ENCODE assay signal across 22 mouse cellular contexts in the genomic region with DNA sequence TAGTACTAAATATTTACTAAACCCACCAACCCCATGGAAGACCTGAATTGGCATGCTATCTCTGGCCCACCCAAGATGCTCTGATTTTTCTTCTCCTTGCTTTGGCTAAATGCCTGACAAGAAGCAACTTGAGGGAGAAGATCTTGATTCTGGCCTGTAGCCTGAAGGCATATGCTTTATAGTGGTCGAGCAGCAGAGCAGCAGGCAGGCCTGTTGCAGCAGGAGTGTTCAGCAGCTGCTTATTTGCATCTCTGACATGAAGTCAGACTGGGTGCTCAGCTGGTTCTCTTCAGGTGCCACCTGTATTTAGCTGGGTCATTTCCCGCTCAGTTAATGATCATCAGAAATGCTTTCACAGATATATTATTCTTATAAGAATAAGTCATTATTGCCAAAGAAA. TPM values are rescaled to one million over a fixed set of nuclear protein-coding genes. Genes with fewer than 3 reads are reported as not detected.
A peak's percentile ranks its signal among the peaks of the same experiment; 100 is the strongest.
DNase-seq lines count a peak whose midpoint lies in the region; ATAC-seq and TF ChIP-seq lines count a peak whose summit lies in the region.
"Had no signal": no experiment of that assay in that cellular context is flagged by ENCODE, and none has a peak within 500 bp of the region (broad histone marks: within the 10 kb centered on the region; RNA-seq: fewer than 3 reads in every experiment).

No protein-coding gene starts in this region.

- H3K9ac ChIP-seq in liver, embryonic 12.5 days: no peak overlapping the region
- H3K9ac ChIP-seq: embryonic facial prominence, embryonic 13.5 days had no signal

- no peaks in the 10 kb centered on the region for H3K9me3 ChIP-seq in liver, embryonic 12.5 days (replicated peaks)
- H3K9me3 ChIP-seq: embryonic facial prominence, embryonic 13.5 days; limb, embryonic 10.5 days had no signal

- ATAC-seq in liver, embryonic 12.5 days: no peak
- ATAC-seq: intestine, embryonic 16.5 days had no signal

- H3K4me1 ChIP-seq in liver, embryonic 12.5 days: no peaks in the 10 kb centered on the region
- H3K4me1 ChIP-seq: embryonic facial prominence, embryonic 13.5 days; limb, embryonic 10.5 days had no signal

- intact Hi-C loops in left cerebral cortex, postnatal 4 days (cut with DNase I): no loop called here
- intact Hi-C loops in left cerebral cortex, adult 2 months (cut with DNase I): no loop called here

- no peak overlapping the region for H3K4me2 ChIP-seq in liver, embryonic 12.5 days
- H3K4me2 ChIP-seq: embryonic facial prominence, embryonic 13.5 days; liver, embryonic 11.5 days; midbrain, embryonic 11.5 days had no signal

- H3K27ac ChIP-seq in left cerebral cortex, adult 2 months: no peak overlapping the region
- H3K27ac ChIP-seq in liver, embryonic 12.5 days: no peak overlapping the region
- H3K27ac ChIP-seq: embryonic facial prominence, embryonic 13.5 days; gastrocnemius, adult 2 months; limb, embryonic 10.5 days had no signal

- DNase-seq in cerebellum, postnatal 10 days: peak; percentile 51 to 55
- DNase-seq in cerebellum, postnatal 36 days: no peak
- DNase-seq in left cerebral cortex, postnatal 4 days: peak; percentile 41
- no peak for DNase-seq in left cerebral cortex, adult 2 months (ENCODE audit: extremely low spot score in 1 of 2, low spot score in 2 of 2)
- DNase-seq in retina, postnatal 1 day: peak; percentile 4
- no peak for DNase-seq in retina, embryonic 14.5 days (ENCODE audit: low spot score)
- DNase-seq in right cerebral cortex, postnatal 4 days: no peak
- DNase-seq: cerebellum, postnatal 25 days; gastrocnemius, adult 2 months; heart, adult 11 months; thymus, postnatal 14 days had no signal

- TF ChIP-seq CTCF in left cerebral cortex, adult 2 months (IDR thresholded peaks at IDR 0.05): no peak

- no peak overlapping the region for H3K4me3 ChIP-seq in left cerebral cortex, adult 2 months
- H3K4me3 ChIP-seq in liver, embryonic 12.5 days: no peak overlapping the region
- H3K4me3 ChIP-seq: embryonic facial prominence, embryonic 13.5 days; gastrocnemius, adult 2 months; limb, embryonic 10.5 days had no signal

- WGBS in liver, embryonic 12.5 days (ENCODE audit: insufficient replicate concordance): 56% methylated on average over 2 of the region's 2 CpGs

- H3K36me3 ChIP-seq in liver, embryonic 12.5 days: no peaks in the 10 kb centered on the region
- H3K36me3 ChIP-seq: embryonic facial prominence, embryonic 13.5 days; limb, embryonic 10.5 days had no signal

- no peaks in the 10 kb centered on the region for H3K27me3 ChIP-seq in liver, embryonic 12.5 days (replicated peaks)
- H3K27me3 ChIP-seq: embryonic facial prominence, embryonic 13.5 days had no signal

RNA-seq across cellular contexts. Expression of a gene that starts 30.2 kb away (rescaled TPM):
- total RNA-seq in left cerebral cortex, postnatal 4 days (2021): not detected
- total RNA-seq in left cerebral cortex, adult 2 months (2021): not detected
- not detected in 2 replicates for polyA plus RNA-seq in liver, embryonic 12.5 days (2016; fragmentation: Nextera tagmentation; extraction: Ambion mirVana)
- total RNA-seq: adrenal gland, adult 18-20 months; gastrocnemius, adult 2 months; hematopoietic stem cell, adult 5-6 weeks; layer of hippocampus, adult 18-20 months; MEL had no signal
- polyA plus RNA-seq: embryonic facial prominence, embryonic 13.5 days; heart, embryonic 14.5 days; liver, embryonic 11.5 days; midbrain, embryonic 11.5 days had no signal

Comparison
In these comparisons a context has a peak if more than half of its experiments do, and no peak if none do; other contexts are left out.
1. DNase-seq: peak in cerebellum, postnatal 10 days (2 of 2), left cerebral cortex, postnatal 4 days (single experiment) and retina, postnatal 1 day (single experiment); none in cerebellum, postnatal 36 days (0 of 2), left cerebral cortex, adult 2 months (0 of 2), retina, embryonic 14.5 days (single experiment) and right cerebral cortex, postnatal 4 days (single experiment).